ENCODE assay signal across 15 mouse cellular contexts in genomic region chr7:102370526-102370925, GRCm38 (mm10).
"Had no signal": no experiment of that assay in that cellular context is flagged by ENCODE, and none has a peak within 500 bp of the region (broad histone marks: within the 10 kb centered on the region; RNA-seq: fewer than 3 reads in every experiment).

No protein-coding gene starts in this region.

- H3K4me1 ChIP-seq: limb, embryonic 13.5 days; midbrain, embryonic 15.5 days; neural tube, embryonic 12.5 days had no signal

- ATAC-seq: midbrain, embryonic 15.5 days had no signal

- H3K27ac ChIP-seq: limb, embryonic 13.5 days; macrophage; midbrain, embryonic 15.5 days; neural tube, embryonic 12.5 days had no signal

- H3K36me3 ChIP-seq: limb, embryonic 13.5 days; midbrain, embryonic 15.5 days; neural tube, embryonic 12.5 days had no signal

- H3K27me3 ChIP-seq: limb, embryonic 13.5 days; megakaryocyte, embryonic 14.5 days; midbrain, embryonic 15.5 days; neural tube, embryonic 12.5 days had no signal

- H3K4me2 ChIP-seq: limb, embryonic 13.5 days; liver, embryonic 11.5 days; lung, embryonic 14.5 days; midbrain, embryonic 11.5 days; midbrain, embryonic 15.5 days; neural tube, embryonic 12.5 days had no signal

- H3K9ac ChIP-seq: limb, embryonic 13.5 days; lung, embryonic 14.5 days; midbrain, embryonic 15.5 days; neural tube, embryonic 12.5 days had no signal

- DNase-seq: kidney, postnatal 14 days; left cerebral cortex, postnatal 4 days; lung, embryonic 14.5 days; lung, postnatal 14 days; right cerebral cortex, postnatal 4 days; spleen, adult 18-20 months; thymus, adult 18-20 months; thymus, postnatal 14 days had no signal

- H3K9me3 ChIP-seq: limb, embryonic 13.5 days; midbrain, embryonic 15.5 days; neural tube, embryonic 12.5 days had no signal

- H3K4me3 ChIP-seq: limb, embryonic 13.5 days; megakaryocyte, embryonic 14.5 days; midbrain, embryonic 15.5 days; neural tube, embryonic 12.5 days had no signal
